Mouse (Mus musculus): ENCODE data around the gene Gm35315.
"Not testable (repeated sequence)": the region's sequence is repeated elsewhere in the genome, so short reads cannot be mapped to it uniquely, and the experiment has no call there.

Gene Gm35315

DNA sequence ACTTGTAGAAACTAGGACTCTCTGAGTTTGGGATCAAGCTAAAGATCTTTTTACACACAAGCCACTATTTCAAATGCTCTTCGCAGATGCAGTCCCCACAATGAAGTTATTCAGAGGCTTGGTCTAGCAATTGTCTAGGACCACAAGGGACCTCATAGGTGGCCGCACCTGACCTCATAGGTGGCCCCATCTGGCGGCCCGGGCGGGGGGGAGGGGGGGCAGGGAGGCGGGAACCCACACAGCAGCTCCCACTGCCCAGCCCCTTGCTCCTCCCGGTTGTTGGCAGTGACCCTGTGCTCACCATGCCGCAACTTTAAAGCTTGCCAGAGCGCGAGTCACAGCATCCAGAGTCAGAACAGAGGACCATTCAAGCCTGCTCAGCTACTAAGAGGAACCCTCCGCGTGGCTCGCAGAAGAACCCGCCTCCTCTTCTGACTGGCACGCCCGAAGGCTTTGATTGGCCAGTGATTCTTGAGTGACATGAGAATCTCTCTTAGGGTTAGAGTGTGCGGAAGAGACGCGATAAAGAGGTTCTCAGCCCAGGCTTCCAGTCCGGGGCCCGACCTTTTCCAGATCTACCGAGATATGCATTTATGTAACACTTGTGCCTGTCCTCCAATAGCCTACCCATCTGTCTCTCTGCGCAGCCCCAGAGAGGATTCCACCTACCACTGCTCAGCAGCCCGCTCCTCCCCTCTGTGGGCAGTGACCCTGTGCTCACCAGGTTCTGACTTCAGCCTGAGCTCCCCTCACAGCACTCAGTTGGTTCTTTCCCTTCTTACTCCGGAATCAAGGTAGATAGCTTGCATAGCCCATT lies at the start of gene Gm35315:
Gm35315 (minus strand) TSS at position 391 of the 817 bp plus-strand sequence.
- peak; percentile 81 to 89 for DNase-seq

DNA sequence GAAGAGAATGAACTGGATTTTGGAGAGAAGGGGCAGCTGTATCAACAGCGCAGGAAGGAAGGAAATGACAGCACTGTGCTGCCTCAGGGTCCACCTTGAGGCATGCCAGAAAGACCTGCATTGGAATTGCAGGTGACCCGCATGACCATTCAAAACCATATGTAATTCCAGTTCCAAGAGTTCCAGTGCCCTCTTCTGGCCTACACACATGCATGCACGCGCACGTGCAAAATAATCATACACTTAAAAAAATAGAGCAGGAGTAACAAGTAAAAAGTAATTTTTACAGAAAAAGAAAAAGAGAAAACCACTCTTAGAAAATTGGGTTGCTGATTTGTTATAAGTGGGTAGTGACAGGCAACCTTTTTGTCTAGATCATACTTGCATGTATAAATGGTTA lies 48.8 kb upstream of the Gm35315 start:
- peak; percentile 9 to 20 for DNase-seq

GRCm38 (mm10) chr5:110142309-110142708 lies 48.1 kb upstream of the Gm35315 start:
- no peak for DNase-seq

GRCm38 (mm10) chr5:110140424-110140823 lies 46.2 kb upstream of the Gm35315 start:
- no peak for DNase-seq

DNA sequence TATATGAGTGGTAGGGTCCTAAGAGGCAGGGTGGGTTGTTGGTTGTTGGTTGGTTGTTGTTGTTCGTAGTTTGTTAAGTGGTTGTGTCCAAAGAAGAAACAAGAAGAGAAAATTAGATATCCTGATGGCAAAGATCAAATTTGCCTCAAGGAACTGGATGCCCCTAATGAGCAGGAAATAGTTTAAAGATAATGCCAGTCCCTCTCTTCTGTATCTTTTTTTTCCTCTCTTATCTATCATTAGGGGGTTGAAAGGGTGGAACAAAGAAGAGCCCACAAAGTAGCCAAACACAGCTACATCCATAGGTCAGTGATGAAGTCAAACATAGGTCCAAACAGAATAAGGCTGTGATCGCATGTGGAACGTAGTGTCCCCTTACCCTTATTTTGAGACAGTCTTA lies 45.1 kb upstream of the Gm35315 start:
- no peak for DNase-seq

- DNase-seq, result no peak
Measured at GRCm38 (mm10) chr5:110137816-110138215, 43.6 kb upstream of the Gm35315 start.

DNA sequence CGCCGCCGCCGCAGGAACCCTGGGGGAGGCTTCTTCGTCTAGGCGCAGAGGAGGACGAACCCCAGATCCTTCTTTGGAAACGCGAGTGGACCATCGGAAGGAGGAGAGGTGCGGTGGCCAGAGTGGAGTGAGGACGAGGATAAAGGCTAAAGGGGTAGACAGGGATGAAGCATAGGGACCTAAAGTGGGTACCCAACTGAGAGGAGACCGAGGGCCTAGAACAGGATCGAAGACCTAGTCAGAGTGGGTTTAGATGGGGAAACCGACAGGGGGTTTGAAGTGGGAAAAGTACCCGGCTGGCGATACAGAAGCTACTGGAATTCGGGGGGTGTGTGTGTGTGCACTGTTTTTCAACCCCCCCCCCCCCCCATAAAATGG lies 41.9 kb upstream of the Gm35315 start:
- no peak for DNase-seq

- DNase-seq, result peak; percentile 100
Measured at GRCm38 (mm10) chr5:110135293-110136086, 41.3 kb upstream of the Gm35315 start, which contains the start of gene Chfr. TSS of gene Chfr (plus strand) at chr5:110135842.

GRCm38 (mm10) chr5:110122380-110122779 lies 28.2 kb upstream of the Gm35315 start:
- DNase-seq, result not testable (repeated sequence)

DNA sequence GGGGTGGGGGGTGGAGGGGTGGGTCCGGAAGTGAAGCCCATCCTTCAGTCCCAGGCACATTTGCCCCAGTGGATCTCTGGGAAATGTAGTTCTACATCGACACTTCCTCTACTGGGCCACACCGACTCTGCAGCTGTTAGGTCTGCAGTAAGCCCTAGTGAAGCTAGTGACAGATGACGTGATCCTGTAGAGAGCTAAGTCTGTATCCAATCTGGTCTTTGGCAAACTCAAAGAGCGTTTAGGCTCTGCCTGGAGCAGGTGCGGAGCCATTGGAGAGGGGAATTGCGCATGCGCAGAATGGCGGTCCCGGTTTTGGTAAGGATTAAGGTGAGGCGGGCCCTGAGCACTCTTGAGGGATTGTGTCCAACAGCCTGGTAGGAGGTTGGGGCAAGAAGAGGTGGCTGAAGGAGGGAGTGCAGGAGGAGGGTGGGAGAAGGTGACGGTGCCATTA lies 15.8 kb upstream of the Gm35315 start, which contains the start of gene Zfp605:
Zfp605 (plus strand) TSS at position 102 of the 451 bp plus-strand sequence.
- peak; percentile 93 to 94 for DNase-seq

GRCm38 (mm10) chr5:110108305-110108628 lies 14.0 kb upstream of the Gm35315 start:
- no peak for DNase-seq

GRCm38 (mm10) chr5:110107581-110108304 lies 13.5 kb upstream of the Gm35315 start, which contains the start of gene Gtpbp6:
TSS of gene Gtpbp6 (minus strand) at chr5:110108197.
- DNase-seq, result peak; percentile 97 to 99

GRCm38 (mm10) chr5:110106901-110107564 lies 12.8 kb upstream of the Gm35315 start:
- DNase-seq, result no peak

DNA sequence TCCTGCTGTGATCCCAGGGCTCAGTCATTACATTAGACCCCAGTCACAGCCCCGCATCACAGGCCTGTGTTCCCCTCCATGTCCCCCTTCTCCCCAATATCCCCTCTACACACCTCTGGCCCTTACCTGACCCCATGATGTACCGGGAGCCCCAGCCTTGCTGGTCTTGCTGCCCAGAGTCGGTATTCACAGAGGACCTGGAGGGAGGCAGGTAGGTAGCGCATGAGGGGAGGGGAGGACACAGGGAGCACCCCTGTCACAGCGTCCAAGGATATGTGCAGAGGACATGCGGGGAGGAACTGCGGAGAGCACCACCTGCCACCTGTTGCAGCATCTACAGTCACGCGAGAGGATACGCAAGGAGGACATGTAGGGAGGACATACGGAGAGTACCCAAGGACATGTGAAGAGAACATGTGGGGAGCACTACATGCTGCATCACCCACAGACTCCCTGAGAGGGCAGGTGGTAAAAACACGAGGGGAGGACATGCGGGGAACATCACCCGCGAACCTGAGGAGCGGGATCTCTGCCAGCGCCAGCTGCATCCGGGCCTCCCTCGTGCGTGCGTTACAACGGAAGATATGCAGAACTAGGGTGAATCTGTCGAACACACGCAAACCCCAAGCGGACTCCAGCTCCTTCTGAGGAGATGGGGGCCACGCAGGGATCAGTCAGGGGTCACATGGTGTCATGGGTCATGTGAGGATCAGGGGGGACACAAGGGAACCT lies 12.1 kb upstream of the Gm35315 start:
- no peak for DNase-seq

- no peak for DNase-seq
Measured at GRCm38 (mm10) chr5:110104616-110105380, 10.6 kb upstream of the Gm35315 start.

DNA sequence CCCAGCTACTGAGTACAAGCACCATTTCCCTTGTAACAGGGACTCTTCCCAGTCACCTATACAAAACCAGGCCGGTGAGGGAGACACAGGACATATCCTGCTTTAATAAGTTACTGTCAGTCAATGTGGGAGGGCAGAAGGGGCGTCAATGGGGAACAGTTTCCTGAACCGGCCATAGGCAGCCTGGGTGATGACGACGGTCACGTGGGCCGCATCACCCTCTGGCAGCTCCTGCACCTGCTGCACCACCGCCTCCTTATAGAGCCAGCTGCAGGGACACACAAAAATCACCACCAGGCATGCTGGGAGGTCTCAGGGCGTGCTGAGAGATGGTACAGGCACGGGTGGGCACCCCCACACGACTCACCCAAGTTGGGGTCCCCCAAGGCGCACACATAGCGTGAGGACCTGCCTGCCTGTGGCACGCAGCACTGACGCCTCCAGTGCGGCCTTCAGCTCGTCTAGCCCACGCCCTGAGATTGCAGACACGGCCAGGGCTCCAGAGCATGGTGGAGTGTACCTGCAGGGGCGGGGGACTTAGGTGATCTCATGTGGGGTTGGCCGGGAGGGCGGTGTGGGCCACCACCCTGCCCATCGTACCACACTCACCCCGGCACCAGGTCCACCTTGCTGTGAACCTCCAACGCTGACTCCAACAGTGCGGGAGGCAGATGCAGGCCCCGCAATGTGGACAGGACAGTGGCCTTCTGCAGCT lies 9.8 kb upstream of the Gm35315 start:
- no peak for DNase-seq

DNA sequence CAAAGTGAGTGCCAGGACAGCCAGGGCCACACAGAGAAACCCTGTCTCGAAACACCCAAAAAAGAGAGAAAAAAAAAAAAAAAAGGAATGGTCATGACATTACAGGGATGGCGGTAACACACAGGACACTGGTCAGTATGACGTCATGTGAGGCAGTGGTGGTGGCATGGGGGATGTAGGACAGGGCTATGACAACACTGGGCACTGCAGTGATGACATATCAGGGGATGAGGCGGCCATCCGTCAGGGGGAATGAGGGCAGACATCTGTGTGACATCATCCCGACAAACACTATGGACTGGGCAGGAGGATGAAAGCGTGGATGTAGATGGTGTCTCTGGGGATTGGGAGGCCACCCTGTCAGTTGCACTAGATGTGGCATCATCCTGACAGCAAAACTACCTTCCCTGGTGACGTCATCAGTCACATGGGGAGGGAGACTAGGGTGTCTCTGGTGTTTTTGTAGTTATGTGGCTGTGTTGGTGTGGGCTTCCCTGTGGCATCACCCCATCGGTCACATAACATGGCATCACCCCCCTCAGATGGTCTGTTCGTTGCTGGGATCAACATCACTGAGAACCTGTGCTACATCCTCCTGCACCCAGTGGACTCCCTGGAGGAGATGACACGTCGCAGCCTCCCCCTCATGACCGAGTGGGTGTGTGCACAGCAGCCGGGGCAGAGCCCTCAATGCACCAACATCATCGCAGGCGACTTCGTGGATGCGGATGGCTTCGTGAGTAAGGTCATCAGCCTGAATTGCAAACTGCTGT lies 8.8 kb upstream of the Gm35315 start:
- DNase-seq, result no peak

DNA sequence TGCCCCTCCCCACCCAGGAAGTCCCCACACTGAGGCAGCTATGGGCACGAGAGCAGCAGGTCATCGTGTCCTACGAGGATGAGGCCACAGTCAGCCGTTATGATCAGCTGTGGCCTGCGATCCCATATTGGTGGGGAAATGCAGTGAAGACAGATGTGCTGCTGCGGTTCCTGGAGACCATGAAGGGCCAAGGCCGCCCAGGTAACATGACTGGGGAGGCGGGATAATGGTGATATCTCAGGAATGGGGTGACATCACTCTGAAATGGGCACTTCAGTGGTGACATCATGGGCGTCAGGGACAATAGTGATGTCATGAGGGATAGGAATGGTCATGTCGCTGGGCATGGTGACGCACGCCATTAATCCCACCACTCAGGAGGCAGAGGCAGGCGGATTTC lies 8.2 kb upstream of the Gm35315 start:
- no peak for DNase-seq

DNA sequence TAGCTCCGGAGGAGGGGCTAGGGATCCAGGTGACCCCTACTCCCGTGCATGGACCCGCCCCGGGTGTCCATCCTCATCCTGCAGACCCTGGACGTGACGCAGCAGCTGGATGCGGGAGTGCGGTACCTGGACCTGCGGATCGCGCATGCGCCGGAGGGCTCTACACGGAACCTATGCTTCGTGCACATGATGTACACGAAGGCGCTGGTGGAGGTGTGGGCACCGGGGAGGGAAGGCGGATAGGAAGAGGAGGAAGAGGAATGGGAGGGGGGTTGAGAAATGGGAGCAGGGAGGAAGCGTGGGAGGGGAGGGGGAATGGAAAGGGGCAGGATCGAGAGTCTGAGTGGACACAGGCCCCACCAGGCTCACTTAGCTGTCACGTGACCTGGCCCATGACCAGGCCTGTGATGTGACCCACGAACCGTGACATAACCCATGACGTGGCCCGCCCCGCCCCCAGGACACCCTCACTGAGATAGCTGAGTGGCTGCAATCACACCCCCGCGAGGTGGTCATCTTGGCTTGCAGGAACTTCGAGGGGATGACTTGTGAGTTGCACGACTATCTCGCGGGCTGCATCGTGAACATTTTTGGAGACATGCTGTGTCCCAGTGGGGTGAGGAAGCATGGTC lies 7.6 kb upstream of the Gm35315 start:
- DNase-seq, result peak; percentile 67 to 75
